8 mouse cellular contexts compared by ENCODE assay signal in genomic region chr10:39420842-39421617, GRCm38 (mm10). TPM values are rescaled to one million over a fixed set of nuclear protein-coding genes. Genes with fewer than 3 reads are reported as not detected.
DNase-seq lines count a peak whose midpoint lies in the region; ATAC-seq and TF ChIP-seq lines count a peak whose summit lies in the region.

No protein-coding gene starts in this region.

- no peak for TF ChIP-seq EP300 in lung, postnatal 0 days (IDR thresholded peaks at IDR 0.05)

- no peak overlapping the region for H3K4me2 ChIP-seq in forebrain, embryonic 13.5 days
- H3K4me2 ChIP-seq in forebrain, embryonic 12.5 days, result no peak overlapping the region
- H3K4me2 ChIP-seq in midbrain, embryonic 15.5 days, result no peak overlapping the region
- no peak overlapping the region for H3K4me2 ChIP-seq in lung, postnatal 0 days (replicated peaks; ENCODE audit: low read depth, low read length)

- H3K4me1 ChIP-seq in forebrain, embryonic 13.5 days, result peaks cover 45% of the 10 kb centered on the region
- H3K4me1 ChIP-seq in forebrain, embryonic 12.5 days, result peaks cover 26% of the 10 kb centered on the region
- H3K4me1 ChIP-seq in midbrain, embryonic 15.5 days, result peaks cover 36% of the 10 kb centered on the region
- peaks cover 22% of the 10 kb centered on the region for H3K4me1 ChIP-seq in midbrain, embryonic 10.5 days
- H3K4me1 ChIP-seq in lung, postnatal 0 days (ENCODE audit: insufficient read depth, low read depth, low read length), result peaks cover 10% of the 10 kb centered on the region; the same call in 1 of the 2 replicates

- no peak for TF ChIP-seq CTCF in lung, postnatal 0 days (IDR thresholded peaks at IDR 0.05)

- WGBS in forebrain, embryonic 13.5 days, result 69% methylated on average over 9 of the region's 9 CpGs
- WGBS in forebrain, embryonic 12.5 days, result 70% methylated on average over 9 of the region's 9 CpGs
- WGBS in midbrain, embryonic 15.5 days, result 59% methylated on average over 9 of the region's 9 CpGs
- 82% methylated on average over 9 of the region's 9 CpGs for WGBS in midbrain, embryonic 10.5 days
- WGBS in lung, postnatal 0 days, result 47% methylated on average over 9 of the region's 9 CpGs

- 0 out of 2 replicates have a peak, but pooled peaks have one; percentile 34 for ATAC-seq in forebrain, embryonic 13.5 days
- no peak for ATAC-seq in forebrain, embryonic 12.5 days (ENCODE audit: low FRiP score)
- ATAC-seq in midbrain, embryonic 15.5 days (replicated peaks), result 0 out of 2 replicates have a peak, but pooled peaks have one; percentile 46
- peak; percentile 30 for ATAC-seq in lung, postnatal 0 days

- H3K36me3 ChIP-seq in forebrain, embryonic 13.5 days (ENCODE audit: poor library complexity, severe bottlenecking), result peaks cover 15% of the 10 kb centered on the region
- 0 out of 2 replicates have a peak, but pooled peaks cover 4% of the 10 kb centered on the region for H3K36me3 ChIP-seq in forebrain, embryonic 12.5 days (replicated peaks)
- no peaks in the 10 kb centered on the region for H3K36me3 ChIP-seq in midbrain, embryonic 15.5 days (replicated peaks)
- peaks cover 13% of the 10 kb centered on the region for H3K36me3 ChIP-seq in midbrain, embryonic 10.5 days
- H3K36me3 ChIP-seq in lung, postnatal 0 days (ENCODE audit: insufficient read depth, low read length), result no peaks in the 10 kb centered on the region

- no peak overlapping the region for H3K9ac ChIP-seq in forebrain, embryonic 13.5 days
- H3K9ac ChIP-seq in forebrain, embryonic 12.5 days, result no peak overlapping the region
- H3K9ac ChIP-seq in midbrain, embryonic 15.5 days, result no peak overlapping the region
- H3K9ac ChIP-seq in lung, postnatal 0 days (replicated peaks; ENCODE audit: low read depth), result no peak overlapping the region

- no peaks in the 10 kb centered on the region for H3K27me3 ChIP-seq in forebrain, embryonic 13.5 days
- H3K27me3 ChIP-seq in forebrain, embryonic 12.5 days, result no peaks in the 10 kb centered on the region
- H3K27me3 ChIP-seq in midbrain, embryonic 15.5 days (replicated peaks), result no peaks in the 10 kb centered on the region
- H3K27me3 ChIP-seq in midbrain, embryonic 10.5 days (ENCODE audit: low read depth, poor library complexity, severe bottlenecking), result no peaks in the 10 kb centered on the region
- H3K27me3 ChIP-seq in lung, postnatal 0 days (replicated peaks; ENCODE audit: insufficient read depth, low read length), result no peaks in the 10 kb centered on the region

- no peak for DNase-seq in midbrain, embryonic 10.5 days (ENCODE audit: low spot score)
- DNase-seq in gastrocnemius, adult 8-10 months (ENCODE audit: low spot score in 2 of 2), result peak; percentile 25 to 29
- peak; percentile 44 for DNase-seq in lung, postnatal 0 days (ENCODE audit: low spot score)
- DNase-seq in urinary bladder, adult 18-20 months (ENCODE audit: low spot score in 2 of 2), result no peak
- DNase-seq in right cerebral cortex, postnatal 25 days, result no peak

- no peak overlapping the region for H3K27ac ChIP-seq in forebrain, embryonic 13.5 days
- H3K27ac ChIP-seq in forebrain, embryonic 12.5 days, result no peak overlapping the region
- H3K27ac ChIP-seq in midbrain, embryonic 15.5 days, result 0 out of 2 replicates have a peak overlapping the region, but pooled peaks have one; percentile 7
- H3K27ac ChIP-seq in midbrain, embryonic 10.5 days (replicated peaks), result no peak overlapping the region; the same call in 1 of the 2 replicates
- H3K27ac ChIP-seq in lung, postnatal 0 days (ENCODE audit: low read length), result no peak overlapping the region

- no peak overlapping the region for H3K4me3 ChIP-seq in forebrain, embryonic 13.5 days
- no peak overlapping the region for H3K4me3 ChIP-seq in forebrain, embryonic 12.5 days (replicated peaks)
- H3K4me3 ChIP-seq in midbrain, embryonic 15.5 days, result no peak overlapping the region
- no peak overlapping the region for H3K4me3 ChIP-seq in midbrain, embryonic 10.5 days
- H3K4me3 ChIP-seq in lung, postnatal 0 days (ENCODE audit: low read depth, low read length), result no peak overlapping the region

- no peaks in the 10 kb centered on the region for H3K9me3 ChIP-seq in forebrain, embryonic 13.5 days (replicated peaks)
- no peaks in the 10 kb centered on the region for H3K9me3 ChIP-seq in forebrain, embryonic 12.5 days
- H3K9me3 ChIP-seq in midbrain, embryonic 15.5 days, result no peaks in the 10 kb centered on the region
- H3K9me3 ChIP-seq in midbrain, embryonic 10.5 days (replicated peaks), result no peaks in the 10 kb centered on the region
- H3K9me3 ChIP-seq in lung, postnatal 0 days (ENCODE audit: low read length), result no peaks in the 10 kb centered on the region

RNA-seq across cellular contexts. Expression of gene Fyn, which starts 52.4 kb away (rescaled TPM):
- polyA plus RNA-seq in forebrain, embryonic 13.5 days (2015; fragmentation: Nextera tagmentation; extraction: Ambion mirVana), result 58.8 and 61.4 TPM in 2 replicates
- 62.0 and 63.4 TPM in 2 replicates for polyA plus RNA-seq in forebrain, embryonic 12.5 days (2016; fragmentation: Nextera tagmentation; extraction: Ambion mirVana)
- 70.3 and 71.0 TPM in 2 replicates for polyA plus RNA-seq in midbrain, embryonic 15.5 days (2015; fragmentation: Nextera tagmentation; extraction: Ambion mirVana)
- polyA plus RNA-seq in midbrain, embryonic 10.5 days (2016; fragmentation: Nextera tagmentation; extraction: Ambion mirVana), result 24.3 and 28.9 TPM in 2 replicates
- 1 to 10 TPM; 2.8 to 7.3 (median 5.7) TPM for total RNA-seq in gastrocnemius, adult 8-10 months (2022)
- polyA plus RNA-seq in lung, postnatal 0 days (2015; fragmentation: Nextera tagmentation; extraction: Ambion mirVana), result 21.1 and 23.0 TPM in 2 replicates

Comparison
In these comparisons a context has a peak if more than half of its experiments do, and no peak if none do; other contexts are left out.
1. DNase-seq: peak in gastrocnemius, adult 8-10 months (2 of 2) and lung, postnatal 0 days (single experiment); none in midbrain, embryonic 10.5 days (single experiment), urinary bladder, adult 18-20 months (0 of 2) and right cerebral cortex, postnatal 25 days (single experiment).